Mouse (Mus musculus) ovary, postnatal 10 days (tissue): ENCODE data around the gene Dnal4.
"Not testable (repeated sequence)": the region's sequence is repeated elsewhere in the genome, so short reads cannot be mapped to it uniquely, and the experiment has no call there.

Experiments
- DNase-seq: peaks from one replicate; pipeline ENCODE4 v3.0.0; 2022; ENCODE audit warnings: low spot score

Dnal4 gene

GRCm38 (mm10) chr15:79777749-79778148 is at the start of gene Dnal4:
Gene Dnal4 (minus strand): TSS chr15:79777849.
- DNase-seq: no peak

- DNase-seq: no peak
Observed at GRCm38 (mm10) chr15:79827061-79827777, 49.6 kb upstream of the Dnal4 start.

- DNase-seq: no peak
Observed at GRCm38 (mm10) chr15:79826221-79826935, 48.7 kb upstream of the Dnal4 start.

GRCm38 (mm10) chr15:79825146-79825825 is 47.6 kb upstream of the Dnal4 start:
- no peak for DNase-seq

GRCm38 (mm10) chr15:79823588-79824280 is 46.1 kb upstream of the Dnal4 start:
- DNase-seq: no peak

GRCm38 (mm10) chr15:79822265-79823199 is 44.9 kb upstream of the Dnal4 start:
- no peak for DNase-seq

GRCm38 (mm10) chr15:79818325-79818724 is 40.7 kb upstream of the Dnal4 start:
- DNase-seq: no peak

GRCm38 (mm10) chr15:79813666-79814258 is 36.1 kb upstream of the Dnal4 start:
- no peak for DNase-seq

GRCm38 (mm10) chr15:79812840-79813239 is 35.2 kb upstream of the Dnal4 start:
- not testable (repeated sequence) for DNase-seq

- no peak for DNase-seq
Observed at GRCm38 (mm10) chr15:79810997-79811396, 33.3 kb upstream of the Dnal4 start.

GRCm38 (mm10) chr15:79810061-79810460 is 32.4 kb upstream of the Dnal4 start:
- DNase-seq: no peak

GRCm38 (mm10) chr15:79808658-79809057 is 31.0 kb upstream of the Dnal4 start:
- DNase-seq: no peak

- no peak for DNase-seq
Observed at GRCm38 (mm10) chr15:79808114-79808513, 30.5 kb upstream of the Dnal4 start.

GRCm38 (mm10) chr15:79807050-79807449 is 29.4 kb upstream of the Dnal4 start:
- DNase-seq: no peak

GRCm38 (mm10) chr15:79805246-79805645 is 27.6 kb upstream of the Dnal4 start:
- no peak for DNase-seq

- DNase-seq: peak; percentile 31
Observed at GRCm38 (mm10) chr15:79804352-79805071, 26.9 kb upstream of the Dnal4 start, which contains the start of gene Nptxr. Gene Nptxr (minus strand): TSS chr15:79804766.

- DNase-seq: peak; percentile 17
Observed at GRCm38 (mm10) chr15:79803533-79804351, 26.1 kb upstream of the Dnal4 start.

GRCm38 (mm10) chr15:79802304-79802703 is 24.7 kb upstream of the Dnal4 start:
- DNase-seq: no peak

- no peak for DNase-seq
Observed at GRCm38 (mm10) chr15:79801646-79802045, 24.0 kb upstream of the Dnal4 start.
